8 mouse cellular contexts compared by ENCODE assay signal in the genomic region with DNA sequence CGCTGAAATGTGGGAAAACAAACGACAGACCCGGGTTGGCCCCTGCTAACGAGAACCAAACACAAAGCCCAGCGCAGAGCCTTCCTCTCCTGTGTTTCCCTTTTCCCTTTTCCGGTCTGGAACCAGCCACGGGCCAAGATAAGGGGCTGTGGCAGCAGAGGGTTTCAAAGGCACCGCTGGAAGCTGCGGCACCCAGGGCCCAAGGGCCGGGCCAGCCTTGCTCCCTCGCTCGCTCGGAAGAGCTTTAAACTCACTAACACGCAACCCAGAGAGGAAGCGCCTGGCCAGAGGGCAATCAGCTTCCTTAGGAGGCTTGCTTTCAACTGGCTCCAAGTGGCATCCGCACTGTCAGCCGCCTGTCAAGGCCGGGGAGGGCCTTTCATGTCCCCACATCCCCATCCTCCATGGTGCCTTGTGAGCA. TPM values are rescaled to one million over a fixed set of nuclear protein-coding genes. Genes with fewer than 3 reads are reported as not detected.
DNase-seq lines count a peak whose midpoint lies in the region; ATAC-seq and TF ChIP-seq lines count a peak whose summit lies in the region.

No protein-coding gene starts in this region.

- H3K27me3 ChIP-seq in heart, embryonic 16.5 days (ENCODE audit: control insufficient read depth, insufficient read depth, low read length), result no peaks in the 10 kb centered on the region
- H3K27me3 ChIP-seq in liver, embryonic 15.5 days, result peaks cover 57% of the 10 kb centered on the region
- no peaks in the 10 kb centered on the region for H3K27me3 ChIP-seq in stomach, embryonic 15.5 days (replicated peaks)

- H3K4me2 ChIP-seq in heart, embryonic 16.5 days (ENCODE audit: low read depth, low read length), result peak overlapping the region; percentile 30; the same call in 1 of the 2 replicates
- no peak overlapping the region for H3K4me2 ChIP-seq in liver, embryonic 15.5 days
- H3K4me2 ChIP-seq in stomach, embryonic 15.5 days, result peak overlapping the region; percentile 20; the same call in 1 of the 2 replicates

- 28% methylated on average over 18 of the region's 18 CpGs for WGBS in lung, adult 2 months
- WGBS in heart, embryonic 16.5 days, result 24% methylated on average over 18 of the region's 18 CpGs
- WGBS in liver, embryonic 15.5 days (ENCODE audit: insufficient replicate concordance), result 3% methylated on average over 18 of the region's 18 CpGs
- WGBS in stomach, embryonic 15.5 days, result 24% methylated on average over 18 of the region's 18 CpGs

- H3K4me1 ChIP-seq in lung, adult 2 months (ENCODE audit: control insufficient read depth, insufficient read depth, low read length), result peaks cover 12% of the 10 kb centered on the region
- peaks cover 58% of the 10 kb centered on the region for H3K4me1 ChIP-seq in heart, embryonic 16.5 days (ENCODE audit: control insufficient read depth, insufficient read depth, low read length)
- 0 out of 2 replicates have a peak, but pooled peaks cover 10% of the 10 kb centered on the region for H3K4me1 ChIP-seq in liver, embryonic 15.5 days (replicated peaks)
- peaks cover 36% of the 10 kb centered on the region for H3K4me1 ChIP-seq in stomach, embryonic 15.5 days

- H3K36me3 ChIP-seq in heart, embryonic 16.5 days (ENCODE audit: control insufficient read depth, insufficient read depth), result no peaks in the 10 kb centered on the region
- no peaks in the 10 kb centered on the region for H3K36me3 ChIP-seq in liver, embryonic 15.5 days (replicated peaks)
- H3K36me3 ChIP-seq in stomach, embryonic 15.5 days, result no peaks in the 10 kb centered on the region

- H3K9me3 ChIP-seq in heart, embryonic 16.5 days (replicated peaks; ENCODE audit: control insufficient read depth, low read length), result no peaks in the 10 kb centered on the region
- no peaks in the 10 kb centered on the region for H3K9me3 ChIP-seq in liver, embryonic 15.5 days (replicated peaks)
- no peaks in the 10 kb centered on the region for H3K9me3 ChIP-seq in stomach, embryonic 15.5 days

- TF ChIP-seq POLR2A in lung, adult 2 months (IDR thresholded peaks at IDR 0.05; ENCODE audit: borderline replicate concordance, extremely low read depth, low read depth, low read length), result no peak

- ATAC-seq in heart, embryonic 16.5 days (replicated peaks; ENCODE audit: extremely low read depth, insufficient read depth, low FRiP score), result peak; percentile 16; the same call in 1 of the 2 replicates
- 0 out of 2 replicates have a peak, but pooled peaks have one; percentile 13 for ATAC-seq in liver, embryonic 15.5 days (ENCODE audit: insufficient read depth)
- ATAC-seq in stomach, embryonic 15.5 days (ENCODE audit: insufficient read depth, low FRiP score, low read depth), result peak; percentile 17; the same call in 1 of the 2 replicates
- ATAC-seq in CD4-positive, CD25-positive, alpha-beta regulatory T cell, adult 4 months, result no peak

- H3K4me3 ChIP-seq in lung, adult 2 months (replicated peaks; ENCODE audit: extremely low read depth, low read depth, low read length), result no peak overlapping the region
- H3K4me3 ChIP-seq in heart, embryonic 16.5 days (ENCODE audit: low read length), result no peak overlapping the region
- no peak overlapping the region for H3K4me3 ChIP-seq in liver, embryonic 15.5 days (replicated peaks)
- no peak overlapping the region for H3K4me3 ChIP-seq in stomach, embryonic 15.5 days (replicated peaks)

- no peak overlapping the region for H3K9ac ChIP-seq in heart, embryonic 16.5 days (ENCODE audit: low read length)
- no peak overlapping the region for H3K9ac ChIP-seq in liver, embryonic 15.5 days
- H3K9ac ChIP-seq in stomach, embryonic 15.5 days, result no peak overlapping the region

- peak; percentile 44 to 52 for DNase-seq in lung, adult 18-20 months
- DNase-seq in lung, adult 2 months, result no peak
- DNase-seq in frontal cortex, postnatal 14 days (ENCODE audit: low spot score in 2 of 2), result no peak
- DNase-seq in testis, postnatal 14 days (ENCODE audit: low spot score), result no peak

- H3K27ac ChIP-seq in heart, embryonic 16.5 days (ENCODE audit: low read length), result no peak overlapping the region
- no peak overlapping the region for H3K27ac ChIP-seq in liver, embryonic 15.5 days (replicated peaks)
- 0 out of 2 replicates have a peak overlapping the region, but pooled peaks have one; percentile 37 for H3K27ac ChIP-seq in stomach, embryonic 15.5 days

- no peak for TF ChIP-seq CTCF in lung, adult 2 months (IDR thresholded peaks at IDR 0.05; ENCODE audit: insufficient read depth, low read length)

RNA-seq across cellular contexts. Expression of a gene that starts 47.9 kb away (rescaled TPM):
- polyA plus RNA-seq in lung, adult 2 months (2012; rRNA removed), result 2.5 and 3.2 TPM in 2 replicates
- 10.0 and 10.9 TPM in 2 replicates for polyA plus RNA-seq in heart, embryonic 16.5 days (2015; fragmentation: Nextera tagmentation; extraction: Ambion mirVana)
- polyA plus RNA-seq in liver, embryonic 15.5 days (2015; fragmentation: Nextera tagmentation; extraction: Ambion mirVana), result 0.23 and 0.36 TPM in 2 replicates
- 3.6 and 3.9 TPM in 2 replicates for polyA plus RNA-seq in stomach, embryonic 15.5 days (2015; fragmentation: Nextera tagmentation; extraction: Ambion mirVana)
- polyA plus RNA-seq in CD4-positive, CD25-positive, alpha-beta regulatory T cell, adult 4 months (2017; shearing (Covaris generic)), result 10 to 100 TPM; 20.9 to 22.6 TPM

Comparison
In these comparisons a context has a peak if more than half of its experiments do, and no peak if none do; other contexts are left out.
1. DNase-seq: peak in lung, adult 18-20 months (2 of 2); none in lung, adult 2 months (single experiment), frontal cortex, postnatal 14 days (0 of 2) and testis, postnatal 14 days (single experiment).